Mouse (Mus musculus): ENCODE measurements around the gene Gdf10. TPM values are rescaled to one million over a fixed set of nuclear protein-coding genes. Genes with fewer than 3 reads are reported as not detected.
A peak's percentile ranks its signal among the peaks of the same experiment; 100 is the strongest.

The Gdf10 gene
- polyA plus RNA-seq, 1 experiment = 15.1 TPM

DNA sequence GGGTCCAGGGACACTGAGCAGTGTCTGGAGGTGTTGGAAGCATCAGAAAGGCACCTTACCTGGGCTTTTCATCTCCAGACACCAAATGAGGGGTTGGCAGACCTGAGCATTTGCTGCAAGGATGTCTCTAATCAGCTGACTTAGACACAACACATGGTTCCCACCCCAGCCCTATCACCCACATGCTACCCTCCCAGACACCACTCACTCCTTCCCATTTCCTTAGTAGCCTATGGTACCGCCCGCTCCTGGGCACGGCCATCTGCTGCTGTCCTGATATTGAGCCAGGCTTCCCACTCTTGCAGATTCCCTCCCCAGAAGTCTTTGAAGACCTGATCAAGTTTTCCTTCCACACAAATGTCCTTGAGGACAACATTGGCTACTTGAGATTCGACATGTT lies 34.8 kb downstream of the Gdf10 start:
- H3K4me3 ChIP-seq (replicated peaks; ENCODE audit: extremely low read depth, low read depth, low read length) = no peak overlapping the region
- 75% methylated on average over 4 of the region's 4 CpGs for WGBS
- TF ChIP-seq CTCF (IDR thresholded peaks at IDR 0.05; ENCODE audit: insufficient read depth, low read length) (no peak), POLR2A (IDR thresholded peaks at IDR 0.05; ENCODE audit: borderline replicate concordance, extremely low read depth, low read depth, low read length) (no peak)

DNA sequence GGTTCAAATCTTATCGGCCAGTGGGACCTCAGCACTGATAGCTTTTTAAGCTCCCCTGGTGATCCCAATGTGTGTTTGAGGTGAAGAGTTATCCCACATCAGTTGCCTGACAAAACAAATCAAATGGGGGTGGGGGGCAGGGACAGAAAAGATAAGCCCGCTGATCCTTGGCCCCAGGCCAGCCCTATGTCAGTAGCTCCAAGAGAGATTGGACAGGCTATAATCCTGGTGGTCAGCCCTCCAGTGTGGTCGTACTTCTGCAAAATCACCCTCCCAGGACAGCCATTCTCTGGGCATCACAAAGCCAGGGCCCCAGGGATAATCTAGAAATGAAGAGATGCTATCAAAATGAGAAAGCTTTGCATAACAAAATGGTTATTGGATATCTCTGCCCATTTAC lies 35.5 kb downstream of the Gdf10 start:
- no peak for TF ChIP-seq CTCF (IDR thresholded peaks at IDR 0.05; ENCODE audit: insufficient read depth, low read length)
- no peak for TF ChIP-seq POLR2A (IDR thresholded peaks at IDR 0.05; ENCODE audit: borderline replicate concordance, extremely low read depth, low read depth, low read length)
- no peak overlapping the region for H3K4me3 ChIP-seq (replicated peaks; ENCODE audit: extremely low read depth, low read depth, low read length)
- no peak for DNase-seq
- H3K4me1 ChIP-seq (ENCODE audit: control insufficient read depth, insufficient read depth, low read length) = no peaks in the 10 kb centered on the region
- 24% methylated on average over 3 of the region's 3 CpGs for WGBS

More for the DNA sequence above, 34.8 kb downstream of the Gdf10 start:
- no peaks in the 10 kb centered on the region for H3K4me1 ChIP-seq (ENCODE audit: control insufficient read depth, insufficient read depth, low read length)
- no peak for DNase-seq

DNA sequence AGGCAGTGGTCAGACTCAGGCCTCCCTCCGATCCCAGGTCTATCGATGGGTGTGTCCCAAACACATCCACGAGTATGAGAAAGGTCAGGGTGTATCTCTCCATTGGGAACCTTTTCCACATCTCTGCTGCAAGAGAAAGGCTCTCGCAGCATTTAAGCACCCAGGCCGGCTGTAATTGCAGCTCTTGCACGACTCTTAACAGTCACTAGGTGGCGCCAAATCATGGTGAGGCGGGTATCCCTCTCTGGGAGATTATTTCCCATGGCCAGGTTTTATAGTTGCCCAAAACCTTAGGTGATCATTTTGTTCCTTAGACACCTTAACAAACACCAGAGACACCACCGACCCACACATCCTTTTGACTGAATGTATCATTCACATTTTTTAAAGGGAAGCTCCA lies 36.0 kb downstream of the Gdf10 start:
- peak; percentile 19 for DNase-seq
- TF ChIP-seq POLR2A (IDR thresholded peaks at IDR 0.05; ENCODE audit: borderline replicate concordance, extremely low read depth, low read depth, low read length) (no peak), CTCF (IDR thresholded peaks at IDR 0.05; ENCODE audit: insufficient read depth, low read length) (peak; percentile 56)

DNA sequence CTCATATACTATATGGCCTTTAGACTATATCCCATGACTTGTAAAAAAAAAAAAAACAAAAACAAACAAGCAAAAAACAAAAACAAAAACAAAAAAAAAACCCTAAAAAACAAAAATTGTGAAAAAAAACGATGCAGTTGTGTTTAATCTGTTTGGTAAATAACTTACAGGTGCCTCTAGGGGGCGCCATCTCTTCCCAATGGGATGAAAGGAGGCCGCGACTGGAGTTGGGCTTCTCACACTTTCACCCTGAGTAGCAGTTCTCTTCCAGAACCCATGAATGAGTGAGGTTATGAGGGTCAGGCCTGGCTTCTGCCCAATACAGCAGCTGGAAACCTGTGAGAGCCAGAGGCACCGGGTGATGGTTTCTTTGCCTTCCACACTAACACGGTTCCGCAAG lies 42.3 kb downstream of the Gdf10 start:
- no peak for TF ChIP-seq POLR2A (IDR thresholded peaks at IDR 0.05; ENCODE audit: borderline replicate concordance, extremely low read depth, low read depth, low read length)
- no peak for TF ChIP-seq CTCF (IDR thresholded peaks at IDR 0.05; ENCODE audit: insufficient read depth, low read length)
- no peak for DNase-seq
- H3K4me3 ChIP-seq (replicated peaks; ENCODE audit: extremely low read depth, low read depth, low read length) = no peak overlapping the region
- no peaks in the 10 kb centered on the region for H3K4me1 ChIP-seq (ENCODE audit: control insufficient read depth, insufficient read depth, low read length)
- WGBS = 58% methylated on average over 7 of the region's 7 CpGs

More for the DNA sequence above, 36.0 kb downstream of the Gdf10 start:
- Histone ChIP-seq H3K4me1 (ENCODE audit: control insufficient read depth, insufficient read depth, low read length) (no peaks in the 10 kb centered on the region), H3K4me3 (replicated peaks; ENCODE audit: extremely low read depth, low read depth, low read length) (no peak overlapping the region)
- 9% methylated on average over 9 of the region's 9 CpGs for WGBS

DNA sequence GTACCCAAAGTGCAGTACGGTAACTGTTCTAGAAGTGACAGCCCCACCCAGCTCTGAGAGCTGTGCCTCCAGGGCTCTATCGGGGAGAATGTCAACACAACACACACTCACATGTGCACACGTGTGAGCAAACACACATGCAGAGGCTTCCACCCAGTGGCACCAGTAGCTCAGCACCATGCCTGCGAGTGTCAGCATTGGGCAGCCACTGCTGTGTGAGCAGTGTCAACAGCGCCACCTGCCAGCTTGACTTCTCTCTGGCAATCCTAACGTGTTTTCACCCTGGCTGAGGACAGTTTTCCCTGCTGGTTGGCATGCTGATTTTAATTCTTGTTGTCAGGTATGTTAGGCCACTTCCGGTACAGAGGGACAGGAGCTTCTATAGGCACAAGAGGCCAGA lies 49.3 kb downstream of the Gdf10 start:
- 41% methylated on average over 7 of the region's 7 CpGs for WGBS
- TF ChIP-seq POLR2A (IDR thresholded peaks at IDR 0.05; ENCODE audit: borderline replicate concordance, extremely low read depth, low read depth, low read length) (no peak), CTCF (IDR thresholded peaks at IDR 0.05; ENCODE audit: insufficient read depth, low read length) (peak; percentile 31; the same call in 1 of the 2 replicates)
- H3K4me1 ChIP-seq (ENCODE audit: control insufficient read depth, insufficient read depth, low read length) = no peaks in the 10 kb centered on the region
- DNase-seq = no peak
- H3K4me3 ChIP-seq (replicated peaks; ENCODE audit: extremely low read depth, low read depth, low read length) = no peak overlapping the region

DNA sequence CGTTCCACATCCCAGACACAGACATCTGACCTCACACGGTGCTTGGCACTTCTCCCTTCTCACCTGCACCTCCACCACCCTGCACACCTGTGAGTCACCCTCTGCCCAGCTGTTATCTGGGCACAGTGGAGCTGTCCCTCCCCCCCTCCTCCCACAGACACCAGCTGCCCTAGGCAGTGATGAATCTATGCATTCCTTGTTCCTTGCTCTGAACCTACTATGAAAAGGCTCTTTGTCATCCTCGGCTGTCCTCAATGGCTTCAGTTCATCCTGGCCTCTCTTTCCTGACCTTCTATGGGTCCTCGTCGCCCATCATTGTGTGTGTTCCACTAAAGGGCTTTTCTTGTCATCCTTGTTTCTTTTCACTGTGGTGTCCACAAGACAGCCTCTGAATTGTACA lies 51.4 kb downstream of the Gdf10 start:
- DNase-seq = no peak
- no peaks in the 10 kb centered on the region; the same call in 1 of the 2 replicates for H3K4me1 ChIP-seq (ENCODE audit: control insufficient read depth, insufficient read depth, low read length)
- TF ChIP-seq POLR2A (IDR thresholded peaks at IDR 0.05; ENCODE audit: borderline replicate concordance, extremely low read depth, low read depth, low read length) = no peak
- no peak for TF ChIP-seq CTCF (IDR thresholded peaks at IDR 0.05; ENCODE audit: insufficient read depth, low read length)
- 63% methylated on average over 5 of the region's 5 CpGs for WGBS
- no peak overlapping the region for H3K4me3 ChIP-seq (replicated peaks; ENCODE audit: extremely low read depth, low read depth, low read length)

DNA sequence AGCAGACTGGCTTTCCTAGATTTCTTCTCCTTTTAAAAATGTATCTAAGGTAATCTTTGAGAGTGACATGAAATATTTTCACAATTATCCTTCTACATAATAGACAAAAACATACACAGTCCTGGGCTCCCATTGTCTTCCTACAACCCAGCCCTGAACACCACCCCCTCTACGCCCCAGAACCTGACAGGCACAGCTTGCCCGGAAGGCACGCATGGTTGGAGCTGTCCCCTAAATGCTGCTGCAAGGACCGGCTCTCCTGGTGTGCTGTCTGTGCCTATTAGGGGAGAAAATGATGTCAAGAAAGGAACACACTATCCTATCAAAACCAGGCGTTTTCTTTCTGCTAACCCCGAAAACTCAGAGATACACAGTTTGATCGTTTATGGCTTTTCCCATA lies 54.4 kb downstream of the Gdf10 start:
- H3K4me3 ChIP-seq (replicated peaks; ENCODE audit: extremely low read depth, low read depth, low read length) = no peak overlapping the region
- no peak for DNase-seq
- TF ChIP-seq POLR2A (IDR thresholded peaks at IDR 0.05; ENCODE audit: borderline replicate concordance, extremely low read depth, low read depth, low read length) (no peak), CTCF (IDR thresholded peaks at IDR 0.05; ENCODE audit: insufficient read depth, low read length) (no peak)
- 44% methylated on average over 7 of the region's 7 CpGs for WGBS
- H3K4me1 ChIP-seq (ENCODE audit: control insufficient read depth, insufficient read depth, low read length) = no peaks in the 10 kb centered on the region; the same call in 1 of the 2 replicates

DNA sequence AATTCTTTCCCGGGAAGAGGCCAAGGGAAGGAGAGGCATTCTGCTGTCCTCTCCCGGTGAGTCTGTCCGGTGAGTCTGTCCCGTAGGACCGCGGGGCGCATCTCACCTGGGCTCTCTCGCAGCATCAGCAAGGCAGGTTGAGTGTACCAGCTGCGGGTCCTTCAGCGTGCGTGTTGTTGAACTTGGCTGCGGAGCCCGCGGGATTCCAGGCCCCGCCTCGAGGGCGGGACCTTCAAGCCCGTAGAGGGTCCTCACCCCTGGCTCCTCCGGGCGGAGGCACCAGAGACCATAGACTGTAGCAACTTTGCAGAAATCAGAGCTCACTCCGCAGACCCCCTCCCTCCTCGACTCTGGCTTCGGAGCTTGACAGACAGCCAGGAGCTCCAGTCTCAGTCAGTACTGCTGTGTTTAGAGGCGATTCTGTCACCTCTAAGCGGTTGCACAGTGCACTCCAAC lies 55.2 kb downstream of the Gdf10 start, which contains the start of gene Zfp488:
TSS of gene Zfp488 (minus strand) at position 161 of the 456 bp plus-strand sequence.
- DNase-seq = no peak
- 2% methylated on average over 25 of the region's 25 CpGs for WGBS
- TF ChIP-seq CTCF (IDR thresholded peaks at IDR 0.05; ENCODE audit: insufficient read depth, low read length) (no peak), POLR2A (IDR thresholded peaks at IDR 0.05; ENCODE audit: borderline replicate concordance, extremely low read depth, low read depth, low read length) (no peak)
- Histone ChIP-seq H3K4me1 (ENCODE audit: control insufficient read depth, insufficient read depth, low read length) (no peaks in the 10 kb centered on the region; the same call in 1 of the 2 replicates), H3K4me3 (replicated peaks; ENCODE audit: extremely low read depth, low read depth, low read length) (no peak within 1 kb of the TSS)

Other genes with a start within 250 kb of the Gdf10 start
- 0.25 and 0.45 TPM in 2 replicates for gene Gdf2, start 17.5 kb downstream of the Gdf10 start, polyA plus RNA-seq (2012; rRNA removed)
- not detected in 2 replicates for gene Rbp3, start 30.4 kb downstream of the Gdf10 start, polyA plus RNA-seq (2012; rRNA removed)
- not detected in 2 replicates for gene Zfp488, start 55.2 kb downstream of the Gdf10 start, polyA plus RNA-seq (2012; rRNA removed)
- not detected in 2 replicates for gene Gm30083, start 91.6 kb downstream of the Gdf10 start, polyA plus RNA-seq (2012; rRNA removed)
- gene Gm5460, start 93.2 kb downstream of the Gdf10 start, polyA plus RNA-seq (2012; rRNA removed) = not detected in 2 replicates
- not detected in 2 replicates for gene Antxrl, start 129.1 kb downstream of the Gdf10 start, polyA plus RNA-seq (2012; rRNA removed)
- 13.1 and 21.8 TPM in 2 replicates for gene Anxa8, start 162.4 kb downstream of the Gdf10 start, polyA plus RNA-seq (2012; rRNA removed)
- gene A630023A22Rik, start 179.2 kb downstream of the Gdf10 start, polyA plus RNA-seq (2012; rRNA removed) = not detected in 2 replicates
- gene Npy4r, start 228.9 kb downstream of the Gdf10 start, polyA plus RNA-seq (2012; rRNA removed) = 0.14 TPM in 2 replicates